Mouse (Mus musculus) adrenal gland, adult 8-10 months (tissue): ENCODE measurements around the gene Med26. TPM values are rescaled to one million over a fixed set of nuclear protein-coding genes. Genes with fewer than 3 reads are reported as not detected.

ENCODE experiments used
- DNase-seq: peaks from one replicate; pipeline ENCODE4 v3.0.0; 2022
- total RNA-seq, 4 experiments: library from RNA; stranded (reverse); gene quantifications; 2 replicates each; pipeline ENCODE4 v1.2.4; 2022

Med26 gene
- total RNA-seq, 4 experiments from 2014 or later = 8.4 to 9.7 (median 9.2) TPM

GRCm38 (mm10) chr8:72547122-72547801, 808 bp downstream of the Med26 start:
- no peak for DNase-seq

GRCm38 (mm10) chr8:72539234-72539633, 8.8 kb downstream of the Med26 start:
- DNase-seq = no peak

GRCm38 (mm10) chr8:72534888-72535287, 13.2 kb downstream of the Med26 start:
- DNase-seq = no peak

- no peak for DNase-seq
Observed at GRCm38 (mm10) chr8:72532103-72532502, 16.0 kb downstream of the Med26 start.

GRCm38 (mm10) chr8:72521888-72522287, 26.2 kb downstream of the Med26 start:
- DNase-seq = no peak

- no peak for DNase-seq
Observed at GRCm38 (mm10) chr8:72517421-72517988, 30.6 kb downstream of the Med26 start.

GRCm38 (mm10) chr8:72513158-72513557, 34.9 kb downstream of the Med26 start:
- DNase-seq = no peak

- DNase-seq = no peak
Observed at GRCm38 (mm10) chr8:72512648-72513047, 35.4 kb downstream of the Med26 start.

- DNase-seq = no peak
Observed at GRCm38 (mm10) chr8:72507505-72507904, 40.6 kb downstream of the Med26 start.

GRCm38 (mm10) chr8:72504637-72505314, 43.3 kb downstream of the Med26 start:
- DNase-seq = no peak

GRCm38 (mm10) chr8:72504137-72504536, 43.9 kb downstream of the Med26 start:
- DNase-seq = no peak

GRCm38 (mm10) chr8:72500521-72500931, 47.5 kb downstream of the Med26 start:
- no peak for DNase-seq

GRCm38 (mm10) chr8:72499521-72500284, 48.4 kb downstream of the Med26 start:
- no peak for DNase-seq

- DNase-seq = no peak
Observed at GRCm38 (mm10) chr8:72498527-72498926, 49.5 kb downstream of the Med26 start.

- no peak for DNase-seq
Observed at GRCm38 (mm10) chr8:72497911-72498310, 50.2 kb downstream of the Med26 start.

GRCm38 (mm10) chr8:72496217-72496616, 51.9 kb downstream of the Med26 start:
- no peak for DNase-seq

- DNase-seq = no peak
Observed at GRCm38 (mm10) chr8:72495411-72496111, 52.5 kb downstream of the Med26 start.

- DNase-seq = no peak
Observed at GRCm38 (mm10) chr8:72493381-72493780, 54.7 kb downstream of the Med26 start.

- DNase-seq = peak; percentile 99
Observed at GRCm38 (mm10) chr8:72492622-72493081, 55.4 kb downstream of the Med26 start.

- no peak for DNase-seq
Observed at GRCm38 (mm10) chr8:72491680-72492621, 56.1 kb downstream of the Med26 start, which contains the start of gene Slc35e1. Slc35e1 (minus strand) TSS chr8:72492614.

- no peak for DNase-seq
Observed at GRCm38 (mm10) chr8:72491017-72491416, 57.1 kb downstream of the Med26 start.
